Mouse (Mus musculus): ENCODE results near the gene Smc3. TPM values are rescaled to one million over a fixed set of nuclear protein-coding genes. Genes with fewer than 3 reads are reported as not detected.

Gene Smc3
- total and polyA plus RNA-seq, 3 experiments: 45.7 to 76.3 (median 56.0) TPM

DNA sequence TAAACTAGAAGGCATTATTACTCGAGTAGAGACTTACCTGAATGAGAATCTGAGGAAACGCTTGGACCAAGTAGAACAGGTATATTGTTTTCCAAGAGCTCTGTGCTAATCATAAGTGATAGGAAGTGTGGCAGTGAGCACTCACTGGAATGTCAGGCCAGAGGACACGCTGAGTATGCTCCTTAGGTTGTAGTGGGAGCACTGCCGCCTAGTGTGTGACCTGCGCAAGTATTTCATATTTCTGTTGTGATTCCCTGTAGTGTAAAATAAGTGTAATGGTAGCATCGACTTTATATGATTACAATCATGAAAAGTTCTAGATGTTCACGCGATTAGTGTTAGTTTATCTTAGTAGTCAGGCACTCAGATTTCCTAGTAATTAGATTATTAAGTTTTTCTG lies 38.5 kb downstream of the Smc3 start:
- no peak overlapping the region for H3K4me3 ChIP-seq (replicated peaks in 1 of 3; ENCODE audit: low read depth in 2 of 3, low read length in 2 of 3, poor library complexity in 1 of 3)
- DNase-seq (ENCODE audit: extremely low read depth): no peak
- dilution Hi-C loops (cut with MboI; ENCODE audit: extremely low pct_ligation_motif_present, extremely low pct_unique_long_range_greater_than_20kb, low sequenced_read_pairs): no loop called here
- no peaks in the 10 kb centered on the region for H3K79me2 ChIP-seq (replicated peaks; ENCODE audit: control insufficient read depth, extremely low read depth, insufficient read depth, poor library complexity, severe bottlenecking)
- no peak overlapping the region for H3K27ac ChIP-seq (ENCODE audit: insufficient read depth, low read depth)
- in situ Hi-C loops (cut with MboI; ENCODE audit: low pct_ligation_motif_present, low pct_unique_long_range_greater_than_20kb, low sequenced_read_pairs): no loop called here
- peak in 1 of 2 experiments; percentile 34; a peak in 2 of 4 replicates for TF ChIP-seq CTCF (conservative IDR thresholded peaks at IDR 0.05 in 1 of 2, IDR thresholded peaks at IDR 0.05 in 1 of 2; ENCODE audit: low read depth in 2 of 2, low read length in 2 of 2)
- no peak for TF ChIP-seq KAT2A (IDR thresholded peaks at IDR 0.05; ENCODE audit: insufficient replicate concordance, low read length)
- peak; percentile 13; the same call in 1 of the 2 replicates for TF ChIP-seq SMC3 (IDR thresholded peaks at IDR 0.05; ENCODE audit: low read depth, low read length)
- H3K9me3 ChIP-seq (replicated peaks; ENCODE audit: low read length): no peaks in the 10 kb centered on the region
- H3K27me3 ChIP-seq (replicated peaks): no peaks in the 10 kb centered on the region
- peaks cover 60 to 87% of the 10 kb centered on the region in 2 experiments for H3K36me3 ChIP-seq (replicated peaks in 1 of 2; ENCODE audit: control insufficient read depth in 1 of 2, insufficient read depth in 1 of 2, low read length in 1 of 2)
- no peak overlapping the region for H3K4me2 ChIP-seq (ENCODE audit: insufficient read depth, low read depth, poor library complexity, severe bottlenecking)
- no peak overlapping the region for H3K9ac ChIP-seq (ENCODE audit: insufficient read depth, low read depth)
- no peaks in the 10 kb centered on the region for H3K4me1 ChIP-seq (ENCODE audit: control insufficient read depth in 1 of 2, insufficient read depth in 2 of 2)

DNA sequence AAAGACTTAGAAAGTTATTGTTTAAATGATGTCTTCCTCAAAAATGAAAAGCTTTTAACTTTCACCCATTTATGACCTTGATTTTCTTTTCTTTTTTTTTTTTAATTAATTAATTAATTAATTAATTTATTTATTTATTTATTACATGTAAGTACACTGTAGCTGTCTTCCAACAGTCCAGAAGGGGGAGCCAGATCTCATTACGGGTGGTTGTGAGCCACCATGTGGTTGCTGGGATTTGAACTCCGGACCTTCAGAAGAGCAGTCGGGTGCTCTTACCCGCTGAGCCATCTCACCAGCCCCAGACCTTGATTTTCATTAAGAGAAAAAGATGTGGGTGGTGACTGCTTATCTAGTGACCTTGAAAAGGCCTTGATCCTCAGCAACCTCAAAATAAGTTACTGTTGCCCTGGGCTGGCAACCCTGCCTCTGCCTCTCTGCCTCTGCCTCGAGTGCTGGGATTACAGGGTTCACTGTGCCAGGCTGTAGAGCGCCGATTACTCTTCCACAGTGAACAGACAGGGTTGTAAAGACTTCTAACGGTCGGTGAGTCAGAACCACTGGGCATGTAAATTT lies 43.9 kb downstream of the Smc3 start:
- peak; percentile 18 for DNase-seq (ENCODE audit: extremely low read depth)
- H3K4me3 ChIP-seq (replicated peaks in 1 of 3; ENCODE audit: low read depth in 2 of 3, low read length in 2 of 3, poor library complexity in 1 of 3): no peak overlapping the region
- no peaks in the 10 kb centered on the region for H3K79me2 ChIP-seq (replicated peaks; ENCODE audit: control insufficient read depth, extremely low read depth, insufficient read depth, poor library complexity, severe bottlenecking)
- in situ Hi-C loops (cut with MboI; ENCODE audit: low pct_ligation_motif_present, low pct_unique_long_range_greater_than_20kb, low sequenced_read_pairs) (no loop called here), dilution Hi-C loops (cut with MboI; ENCODE audit: extremely low pct_ligation_motif_present, extremely low pct_unique_long_range_greater_than_20kb, low sequenced_read_pairs) (no loop called here)
- H3K27ac ChIP-seq (ENCODE audit: insufficient read depth, low read depth): no peak overlapping the region
- H3K4me2 ChIP-seq (ENCODE audit: insufficient read depth, low read depth, poor library complexity, severe bottlenecking): no peak overlapping the region
- TF ChIP-seq CTCF (conservative IDR thresholded peaks at IDR 0.05 in 1 of 2, IDR thresholded peaks at IDR 0.05 in 1 of 2; ENCODE audit: low read depth in 2 of 2, low read length in 2 of 2): peak in 1 of 2 experiments; percentile 28; a peak in 2 of 4 replicates
- TF ChIP-seq EP300 (IDR thresholded peaks at IDR 0.05; ENCODE audit: low read length): no peak
- no peaks in the 10 kb centered on the region for H3K9me3 ChIP-seq (replicated peaks; ENCODE audit: low read length)
- H3K9ac ChIP-seq (ENCODE audit: insufficient read depth, low read depth): no peak overlapping the region
- peaks cover 55 to 79% of the 10 kb centered on the region in 2 experiments for H3K36me3 ChIP-seq (replicated peaks in 1 of 2; ENCODE audit: control insufficient read depth in 1 of 2, insufficient read depth in 1 of 2, low read length in 1 of 2)
- no peaks in the 10 kb centered on the region for H3K27me3 ChIP-seq (replicated peaks)
- H3K4me1 ChIP-seq (ENCODE audit: control insufficient read depth in 1 of 2, insufficient read depth in 2 of 2): peaks cover 0 to 3% of the 10 kb centered on the region in 2 experiments; a peak in 1 of 4 replicates

DNA sequence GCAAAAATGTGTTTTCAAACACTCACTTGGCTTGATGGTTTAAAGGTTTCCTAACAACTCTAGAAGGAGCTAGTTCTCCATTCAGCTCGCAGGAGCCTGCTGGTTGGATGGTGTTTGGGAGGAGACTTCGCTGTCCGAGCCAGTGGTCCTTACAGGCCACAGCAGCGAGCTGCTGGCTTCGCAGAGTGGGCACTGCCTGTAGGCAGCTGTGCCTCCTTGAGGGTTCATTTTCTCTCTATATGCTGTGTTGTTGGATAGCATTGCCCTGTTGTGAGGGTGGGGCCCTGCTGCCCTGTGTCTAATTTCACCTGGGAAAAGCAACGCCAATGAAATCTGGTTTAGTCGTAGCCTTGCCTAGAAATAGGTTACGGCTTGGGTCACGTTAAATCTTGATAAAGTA lies 47.1 kb downstream of the Smc3 start:
- no peaks in the 10 kb centered on the region for H3K9me3 ChIP-seq (replicated peaks; ENCODE audit: low read length)
- H3K4me3 ChIP-seq (replicated peaks in 1 of 3; ENCODE audit: low read depth in 2 of 3, low read length in 2 of 3, poor library complexity in 1 of 3): no peak overlapping the region
- H3K27me3 ChIP-seq (replicated peaks): no peaks in the 10 kb centered on the region
- in situ Hi-C loops (cut with MboI; ENCODE audit: low pct_ligation_motif_present, low pct_unique_long_range_greater_than_20kb, low sequenced_read_pairs): no loop called here
- peaks cover 31 to 59% of the 10 kb centered on the region in 2 experiments for H3K36me3 ChIP-seq (replicated peaks in 1 of 2; ENCODE audit: control insufficient read depth in 1 of 2, insufficient read depth in 1 of 2, low read length in 1 of 2)
- H3K4me2 ChIP-seq (ENCODE audit: insufficient read depth, low read depth, poor library complexity, severe bottlenecking): no peak overlapping the region
- no peaks in the 10 kb centered on the region for H3K79me2 ChIP-seq (replicated peaks; ENCODE audit: control insufficient read depth, extremely low read depth, insufficient read depth, poor library complexity, severe bottlenecking)
- no peak overlapping the region for H3K9ac ChIP-seq (ENCODE audit: insufficient read depth, low read depth)
- TF ChIP-seq NRF1 (IDR thresholded peaks at IDR 0.05; ENCODE audit: low read depth, low read length) (no peak), ELF1 (IDR thresholded peaks at IDR 0.05; ENCODE audit: low read depth, low read length) (no peak), GABPA (IDR thresholded peaks at IDR 0.05; ENCODE audit: insufficient replicate concordance, low read depth, low read length) (no peak), UBTF (IDR thresholded peaks at IDR 0.05; ENCODE audit: low read depth, low read length) (no peak), IRF4 (IDR thresholded peaks at IDR 0.05; ENCODE audit: low read depth, low read length) (no peak), BHLHE40 (IDR thresholded peaks at IDR 0.05; ENCODE audit: low read depth, low read length) (no peak), MYC (IDR thresholded peaks at IDR 0.05; ENCODE audit: low read depth, low read length) (no peak)
- dilution Hi-C loops (cut with MboI; ENCODE audit: extremely low pct_ligation_motif_present, extremely low pct_unique_long_range_greater_than_20kb, low sequenced_read_pairs): no loop called here
- peaks cover 0 to 3% of the 10 kb centered on the region in 2 experiments; a peak in 1 of 4 replicates for H3K4me1 ChIP-seq (ENCODE audit: control insufficient read depth in 1 of 2, insufficient read depth in 2 of 2)
- DNase-seq (ENCODE audit: extremely low read depth): no peak
- H3K27ac ChIP-seq (ENCODE audit: insufficient read depth, low read depth): no peak overlapping the region

Data from CH12.LX (cell line).